Mouse (Mus musculus) lung, postnatal 14 days (tissue): ENCODE results near the gene Dscaml1.
A peak's percentile ranks its signal among the peaks of the same experiment; 100 is the strongest.

Experiments used
- DNase-seq: peaks from one replicate; pipeline ENCODE4 v3.0.0; 2021

Gene Dscaml1

GRCm38 (mm10) chr9:45517993-45518705 is 91.7 kb downstream of the Dscaml1 start:
- no peak for DNase-seq

GRCm38 (mm10) chr9:45519841-45520240 is 93.4 kb downstream of the Dscaml1 start:
- DNase-seq: no peak

GRCm38 (mm10) chr9:45522866-45523265 is 96.4 kb downstream of the Dscaml1 start:
- DNase-seq: no peak

GRCm38 (mm10) chr9:45524505-45524904 is 98.1 kb downstream of the Dscaml1 start:
- no peak for DNase-seq

- DNase-seq: no peak
Observed at GRCm38 (mm10) chr9:45533253-45533652, 106.8 kb downstream of the Dscaml1 start.

GRCm38 (mm10) chr9:45534472-45534988 is 108.1 kb downstream of the Dscaml1 start:
- no peak for DNase-seq

GRCm38 (mm10) chr9:45537649-45538048 is 111.2 kb downstream of the Dscaml1 start:
- no peak for DNase-seq

GRCm38 (mm10) chr9:45539265-45540044 is 113.0 kb downstream of the Dscaml1 start:
- no peak for DNase-seq

- DNase-seq: no peak
Observed at GRCm38 (mm10) chr9:45546024-45546638, 119.7 kb downstream of the Dscaml1 start.

- DNase-seq: no peak
Observed at GRCm38 (mm10) chr9:45546902-45547578, 120.6 kb downstream of the Dscaml1 start.

- DNase-seq: no peak
Observed at GRCm38 (mm10) chr9:45549796-45550195, 123.4 kb downstream of the Dscaml1 start.

- DNase-seq: no peak
Observed at GRCm38 (mm10) chr9:45550210-45550609, 123.8 kb downstream of the Dscaml1 start.

- no peak for DNase-seq
Observed at GRCm38 (mm10) chr9:45550662-45551061, 124.2 kb downstream of the Dscaml1 start.

GRCm38 (mm10) chr9:45555036-45555826 is 128.8 kb downstream of the Dscaml1 start:
- DNase-seq: peak; percentile 6

- DNase-seq: no peak
Observed at GRCm38 (mm10) chr9:45556882-45557281, 130.5 kb downstream of the Dscaml1 start.

- DNase-seq: no peak
Observed at GRCm38 (mm10) chr9:45560987-45561386, 134.6 kb downstream of the Dscaml1 start.

GRCm38 (mm10) chr9:45566843-45567578 is 140.6 kb downstream of the Dscaml1 start:
- no peak for DNase-seq

- no peak for DNase-seq
Observed at GRCm38 (mm10) chr9:45569680-45570079, 143.3 kb downstream of the Dscaml1 start.

GRCm38 (mm10) chr9:45570346-45570745 is 143.9 kb downstream of the Dscaml1 start:
- no peak for DNase-seq

GRCm38 (mm10) chr9:45572787-45573492 is 146.5 kb downstream of the Dscaml1 start:
- DNase-seq: peak; percentile 72

GRCm38 (mm10) chr9:45573493-45573815 is 147.0 kb downstream of the Dscaml1 start:
- no peak for DNase-seq
